Mouse (Mus musculus): ENCODE measurements at regions not wholly inside any gene's neighbourhood (a gene's known extent, or its start where the extent isn't known, plus 50 kb on each side); places are given as distances from the start of the nearest gene placed in this dataset.

DNA sequence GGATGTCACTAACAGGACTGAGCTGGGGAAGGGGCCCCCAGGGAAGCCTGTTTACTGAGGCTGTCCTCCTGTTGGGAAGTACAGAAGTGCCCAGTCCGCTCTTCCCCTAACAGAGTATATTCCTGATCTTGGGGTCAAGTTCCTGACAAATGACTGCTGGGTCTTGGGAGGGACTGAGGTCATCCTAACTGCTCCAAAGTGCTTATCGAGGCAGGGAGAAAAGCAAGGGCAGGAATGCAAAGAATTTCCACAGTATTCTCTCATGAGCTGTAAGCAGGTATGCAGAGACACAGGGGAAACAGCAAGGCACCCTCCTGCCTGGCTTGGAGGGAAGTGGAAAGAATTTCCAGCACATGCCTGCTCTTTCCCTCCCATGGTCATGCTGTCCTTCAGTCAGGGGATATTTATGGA lies 107.9 kb downstream of the Oma1 start:
- peak; percentile 79 for ATAC-seq (replicated peaks; ENCODE audit: low FRiP score, low read depth)
- no peaks in the 10 kb centered on the region for H3K36me3 ChIP-seq (ENCODE audit: insufficient read depth, low read length)
- peak; percentile 77 for DNase-seq (ENCODE audit: low spot score)

DNA sequence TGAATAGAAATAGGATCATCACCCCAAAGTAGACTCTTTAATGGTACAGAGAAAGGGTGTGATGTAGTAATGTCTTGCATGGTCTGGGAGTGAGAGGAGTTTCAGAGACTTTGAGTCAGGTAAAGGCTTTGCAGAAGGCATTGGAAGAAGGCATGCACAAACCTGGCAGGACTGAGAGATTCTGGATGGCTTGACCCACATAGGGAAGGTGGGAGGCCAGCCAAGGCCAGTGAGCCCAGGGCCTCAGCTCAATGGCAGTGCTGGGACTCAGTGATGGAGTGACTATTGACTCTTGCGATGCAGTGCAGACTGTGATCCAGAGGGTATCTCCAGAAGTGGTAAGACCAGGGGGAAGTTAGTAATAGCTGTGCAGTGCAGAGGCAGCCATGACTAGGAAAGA lies 127.8 kb downstream of the Oma1 start:
- H3K9ac ChIP-seq (ENCODE audit: low read depth, low read length): no peak overlapping the region
- no peaks in the 10 kb centered on the region for H3K9me3 ChIP-seq (replicated peaks; ENCODE audit: low read length)
- H3K27me3 ChIP-seq (ENCODE audit: insufficient read depth, low read length): no peaks in the 10 kb centered on the region
- TF ChIP-seq CTCF (IDR thresholded peaks at IDR 0.05; ENCODE audit: low read depth): no peak
- H3K27ac ChIP-seq: no peak overlapping the region
- H3K4me2 ChIP-seq (ENCODE audit: low read length): no peak overlapping the region
- ATAC-seq (replicated peaks; ENCODE audit: low FRiP score, low read depth): no peak
- H3K36me3 ChIP-seq (ENCODE audit: insufficient read depth, low read length): no peaks in the 10 kb centered on the region
- H3K4me1 ChIP-seq (replicated peaks; ENCODE audit: insufficient read depth, low read length): no peaks in the 10 kb centered on the region
- H3K4me3 ChIP-seq (replicated peaks; ENCODE audit: low read depth, low read length): no peak overlapping the region
- 91% methylated on average over 1 of the region's 1 CpGs for WGBS
- no peak for DNase-seq (ENCODE audit: low spot score)

More for the DNA sequence above, 107.9 kb downstream of the Oma1 start:
- Histone ChIP-seq H3K4me3 (replicated peaks; ENCODE audit: low read depth, low read length) (no peak overlapping the region), H3K27me3 (ENCODE audit: insufficient read depth, low read length) (no peaks in the 10 kb centered on the region), H3K27ac (0 out of 2 replicates have a peak overlapping the region, but pooled peaks have one; percentile 22), H3K9me3 (replicated peaks; ENCODE audit: low read length) (no peaks in the 10 kb centered on the region), H3K4me2 (ENCODE audit: low read length) (no peak overlapping the region), H3K9ac (ENCODE audit: low read depth, low read length) (no peak overlapping the region), H3K4me1 (replicated peaks; ENCODE audit: insufficient read depth, low read length) (peaks cover 6% of the 10 kb centered on the region; the same call in 1 of the 2 replicates)
- WGBS: 17% methylated on average over 2 of the region's 2 CpGs
- no peak for TF ChIP-seq CTCF (IDR thresholded peaks at IDR 0.05; ENCODE audit: low read depth)

DNA sequence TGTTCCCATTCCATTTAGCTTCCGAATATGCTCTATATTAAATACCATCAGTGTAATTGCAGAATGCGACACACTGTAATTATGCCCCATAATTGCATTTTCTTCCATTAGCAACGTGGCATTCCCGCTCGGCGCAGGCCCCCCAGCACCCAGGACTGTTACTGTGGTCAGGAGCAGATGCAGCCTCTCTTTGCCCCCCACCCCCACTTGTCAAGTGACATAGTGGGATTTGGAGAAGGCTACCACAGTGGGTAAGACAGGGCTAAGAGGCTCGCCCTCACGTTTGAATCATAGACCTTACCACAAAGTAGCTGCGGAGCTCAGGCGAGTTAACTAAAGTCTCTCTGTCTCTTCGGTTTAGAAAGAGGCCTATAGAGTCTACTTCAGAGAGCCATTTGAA lies 128.3 kb downstream of the Oma1 start:
- Histone ChIP-seq H3K27ac (no peak overlapping the region), H3K4me2 (ENCODE audit: low read length) (no peak overlapping the region), H3K36me3 (ENCODE audit: insufficient read depth, low read length) (no peaks in the 10 kb centered on the region), H3K9ac (ENCODE audit: low read depth, low read length) (no peak overlapping the region), H3K4me3 (replicated peaks; ENCODE audit: low read depth, low read length) (no peak overlapping the region), H3K27me3 (ENCODE audit: insufficient read depth, low read length) (no peaks in the 10 kb centered on the region), H3K4me1 (replicated peaks; ENCODE audit: insufficient read depth, low read length) (no peaks in the 10 kb centered on the region), H3K9me3 (replicated peaks; ENCODE audit: low read length) (no peaks in the 10 kb centered on the region)
- ATAC-seq (replicated peaks; ENCODE audit: low FRiP score, low read depth) (no peak), DNase-seq (ENCODE audit: low spot score) (no peak)
- 92% methylated on average over 11 of the region's 11 CpGs for WGBS
- TF ChIP-seq CTCF (IDR thresholded peaks at IDR 0.05; ENCODE audit: low read depth): no peak

DNA sequence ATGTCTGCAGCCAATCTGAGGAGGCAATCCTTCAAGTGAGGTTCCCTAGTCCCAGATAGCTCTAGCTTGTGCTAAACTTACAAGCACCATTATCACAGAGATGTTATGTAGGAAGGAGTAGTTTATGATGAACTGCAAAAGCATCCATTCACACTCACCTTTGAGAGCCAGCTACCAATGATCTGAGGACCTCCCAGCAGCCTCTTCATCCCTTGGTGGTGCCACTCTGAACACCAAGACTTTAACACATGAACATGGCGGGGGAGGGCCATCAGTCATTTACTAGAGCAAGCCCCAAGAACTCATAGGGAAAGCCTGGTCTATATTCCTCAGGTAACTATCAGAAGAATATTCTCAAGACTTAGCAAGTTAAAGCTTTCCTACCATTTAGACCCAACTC lies 135.7 kb downstream of the Oma1 start:
- H3K4me3 ChIP-seq (replicated peaks; ENCODE audit: low read depth, low read length): no peak overlapping the region
- H3K4me1 ChIP-seq (replicated peaks; ENCODE audit: insufficient read depth, low read length): no peaks in the 10 kb centered on the region
- no peaks in the 10 kb centered on the region for H3K36me3 ChIP-seq (ENCODE audit: insufficient read depth, low read length)
- TF ChIP-seq CTCF (IDR thresholded peaks at IDR 0.05; ENCODE audit: low read depth): no peak
- H3K27ac ChIP-seq: no peak overlapping the region
- no peaks in the 10 kb centered on the region for H3K9me3 ChIP-seq (replicated peaks; ENCODE audit: low read length)
- H3K9ac ChIP-seq (ENCODE audit: low read depth, low read length): no peak overlapping the region
- ATAC-seq (replicated peaks; ENCODE audit: low FRiP score, low read depth) (no peak), DNase-seq (ENCODE audit: low spot score) (no peak)
- 95% methylated on average over 1 of the region's 1 CpGs for WGBS
- H3K4me2 ChIP-seq (ENCODE audit: low read length): no peak overlapping the region
- no peaks in the 10 kb centered on the region for H3K27me3 ChIP-seq (ENCODE audit: insufficient read depth, low read length)

DNA sequence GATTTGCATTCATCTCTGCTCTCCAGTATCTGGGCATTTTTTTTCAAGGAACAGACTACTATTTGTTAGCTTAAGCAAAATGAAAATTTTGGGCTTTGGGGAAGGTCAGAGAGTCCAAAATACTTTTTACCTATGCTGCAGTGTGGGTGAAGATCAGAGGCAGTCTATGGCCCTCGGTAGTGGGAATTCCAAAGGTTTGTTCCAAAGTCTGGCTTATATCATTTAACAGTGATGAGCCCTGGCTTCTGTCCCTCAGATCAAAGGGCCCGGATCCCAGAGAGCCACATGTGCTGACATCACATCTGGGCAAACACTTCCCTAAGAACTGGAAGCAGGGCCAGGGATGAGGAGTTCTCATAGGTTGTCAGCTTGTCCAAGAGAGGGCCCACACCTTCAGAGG lies 136.5 kb downstream of the Oma1 start:
- no peak overlapping the region for H3K4me3 ChIP-seq (replicated peaks; ENCODE audit: low read depth, low read length)
- TF ChIP-seq CTCF (IDR thresholded peaks at IDR 0.05; ENCODE audit: low read depth): no peak
- WGBS: 80% methylated on average over 2 of the region's 2 CpGs
- no peak overlapping the region for H3K9ac ChIP-seq (ENCODE audit: low read depth, low read length)
- no peaks in the 10 kb centered on the region for H3K4me1 ChIP-seq (replicated peaks; ENCODE audit: insufficient read depth, low read length)
- no peaks in the 10 kb centered on the region for H3K9me3 ChIP-seq (replicated peaks; ENCODE audit: low read length)
- DNase-seq (ENCODE audit: low spot score) (no peak), ATAC-seq (replicated peaks; ENCODE audit: low FRiP score, low read depth) (no peak)
- H3K4me2 ChIP-seq (ENCODE audit: low read length): no peak overlapping the region
- H3K27ac ChIP-seq: no peak overlapping the region
- H3K36me3 ChIP-seq (ENCODE audit: insufficient read depth, low read length): no peaks in the 10 kb centered on the region
- H3K27me3 ChIP-seq (ENCODE audit: insufficient read depth, low read length): no peaks in the 10 kb centered on the region

DNA sequence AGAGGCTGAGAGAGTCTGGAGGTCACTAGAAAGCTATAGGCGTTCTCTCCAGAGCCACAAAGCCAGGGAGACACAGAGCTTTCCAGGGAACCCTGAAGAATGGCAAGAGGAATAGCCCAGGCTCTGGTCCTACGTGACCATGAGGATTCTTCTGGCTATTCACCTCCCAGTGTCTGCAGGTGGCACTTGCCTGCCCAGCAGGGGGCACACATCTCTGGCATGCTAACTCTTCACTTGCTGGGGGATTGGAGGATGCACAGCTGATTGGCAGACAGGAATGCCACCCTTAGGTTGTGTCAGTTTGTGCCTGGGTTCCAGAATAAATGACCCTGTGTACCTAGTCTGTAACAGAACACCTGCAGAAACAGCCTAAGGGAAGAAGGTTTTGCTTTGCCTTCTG lies 141.8 kb downstream of the Oma1 start:
- WGBS: 75% methylated on average over 2 of the region's 2 CpGs
- Histone ChIP-seq H3K27ac (no peak overlapping the region), H3K27me3 (ENCODE audit: insufficient read depth, low read length) (no peaks in the 10 kb centered on the region), H3K4me2 (ENCODE audit: low read length) (no peak overlapping the region), H3K9ac (ENCODE audit: low read depth, low read length) (no peak overlapping the region), H3K36me3 (ENCODE audit: insufficient read depth, low read length) (no peaks in the 10 kb centered on the region), H3K4me1 (replicated peaks; ENCODE audit: insufficient read depth, low read length) (no peaks in the 10 kb centered on the region), H3K9me3 (replicated peaks; ENCODE audit: low read length) (no peaks in the 10 kb centered on the region), H3K4me3 (replicated peaks; ENCODE audit: low read depth, low read length) (no peak overlapping the region)
- DNase-seq (ENCODE audit: low spot score) (no peak), ATAC-seq (replicated peaks; ENCODE audit: low FRiP score, low read depth) (no peak)
- TF ChIP-seq CTCF (IDR thresholded peaks at IDR 0.05; ENCODE audit: low read depth): peak; percentile 15; the same call in 1 of the 2 replicates

DNA sequence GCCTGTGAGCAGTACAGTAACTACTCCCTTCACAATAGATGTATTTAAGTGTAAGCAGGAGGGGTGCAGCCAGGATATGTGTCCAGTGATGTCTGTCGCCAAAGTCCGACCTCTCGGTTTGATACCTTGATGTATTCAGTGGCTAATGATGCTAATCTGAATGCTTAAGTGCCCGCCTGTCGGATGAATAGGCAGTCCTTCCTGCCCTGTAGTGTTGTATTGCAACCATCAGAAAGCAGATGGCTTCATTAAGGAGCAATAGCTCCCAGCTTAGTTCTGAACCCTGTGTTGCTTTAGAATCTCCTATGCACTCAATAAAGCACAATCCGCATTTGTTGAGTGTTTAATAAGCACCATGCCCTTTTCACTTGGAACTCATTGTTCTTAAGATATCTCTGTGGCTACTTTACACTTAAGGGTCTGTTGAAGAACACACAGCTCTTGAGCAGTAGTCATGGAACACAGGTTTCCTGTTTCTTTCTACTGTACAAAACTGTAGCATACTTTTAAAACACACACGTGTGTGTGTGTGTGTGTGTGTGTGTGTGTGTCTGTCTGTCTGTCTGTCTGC lies 152.5 kb downstream of the Oma1 start:
- Histone ChIP-seq H3K4me2 (ENCODE audit: low read length) (no peak overlapping the region), H3K4me3 (replicated peaks; ENCODE audit: low read depth, low read length) (no peak overlapping the region), H3K36me3 (ENCODE audit: insufficient read depth, low read length) (no peaks in the 10 kb centered on the region), H3K27me3 (ENCODE audit: insufficient read depth, low read length) (no peaks in the 10 kb centered on the region), H3K9me3 (replicated peaks; ENCODE audit: low read length) (no peaks in the 10 kb centered on the region), H3K27ac (no peak overlapping the region), H3K9ac (ENCODE audit: low read depth, low read length) (no peak overlapping the region), H3K4me1 (replicated peaks; ENCODE audit: insufficient read depth, low read length) (no peaks in the 10 kb centered on the region)
- ATAC-seq (replicated peaks; ENCODE audit: low FRiP score, low read depth) (no peak), DNase-seq (ENCODE audit: low spot score) (no peak)
- no peak for TF ChIP-seq CTCF (IDR thresholded peaks at IDR 0.05; ENCODE audit: low read depth)
- WGBS: 61% methylated on average over 7 of the region's 7 CpGs

Measured in kidney, postnatal 0 days (tissue).